Mouse (Mus musculus) thymus, postnatal 4 days (tissue): ENCODE results near the gene Sh3bp5l.

ENCODE experiments used
- DNase-seq: peaks from one replicate; pipeline ENCODE4 v3.0.0; 2021

Sh3bp5l gene

DNA sequence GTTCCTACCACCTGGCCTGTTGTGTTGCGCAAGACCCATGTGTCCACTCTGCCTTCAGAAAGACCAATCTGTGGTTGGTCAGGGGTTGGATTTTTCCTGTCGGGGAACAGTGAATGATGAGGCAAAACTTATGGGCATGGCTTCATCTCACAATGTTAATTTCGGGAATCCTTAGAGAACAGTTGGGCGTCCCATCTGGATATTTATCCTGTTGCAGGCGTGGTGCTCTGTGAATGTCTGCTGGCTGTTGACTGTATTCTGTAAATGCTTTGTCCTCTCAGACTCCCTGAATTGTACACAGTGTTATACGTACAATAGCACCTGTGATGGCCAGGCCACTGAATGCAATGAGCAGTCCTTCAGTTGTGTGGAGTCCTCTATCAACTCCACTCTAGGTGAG is 51.9 kb downstream of the Sh3bp5l start:
- no peak for DNase-seq
